Mouse (Mus musculus): ENCODE measurements around the gene Rbl1. TPM values are rescaled to one million over a fixed set of nuclear protein-coding genes. Genes with fewer than 3 reads are reported as not detected.
"Not testable (repeated sequence)": the region's sequence is repeated elsewhere in the genome, so short reads cannot be mapped to it uniquely, and the experiment has no call there.

The Rbl1 gene
- total RNA-seq, 2 experiments from 2014 or later: 1.2 to 2.1 TPM

DNA sequence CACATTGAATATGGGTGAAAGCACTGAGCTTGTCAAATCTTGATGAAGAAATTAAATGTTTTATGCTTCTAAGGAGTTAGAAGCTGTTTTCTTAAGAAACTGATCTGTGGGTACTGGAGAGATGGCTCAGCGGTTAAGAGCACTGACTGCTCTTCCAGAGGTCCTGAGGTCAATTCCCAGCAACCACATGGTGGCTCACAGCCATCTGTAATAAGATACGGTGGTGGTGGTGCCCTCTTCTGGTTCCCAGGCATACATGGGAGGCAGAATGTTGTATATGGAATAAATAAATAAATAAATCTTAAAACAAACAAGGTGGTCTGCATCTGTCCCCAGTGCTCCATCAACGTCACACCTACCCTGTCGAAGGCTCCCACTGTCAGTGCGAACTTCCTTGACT lies 29.9 kb downstream of the Rbl1 start:
- DNase-seq (ENCODE audit: low spot score in 2 of 2): no peak
- intact Hi-C loops (cut with DNase I): no loop called here

DNA sequence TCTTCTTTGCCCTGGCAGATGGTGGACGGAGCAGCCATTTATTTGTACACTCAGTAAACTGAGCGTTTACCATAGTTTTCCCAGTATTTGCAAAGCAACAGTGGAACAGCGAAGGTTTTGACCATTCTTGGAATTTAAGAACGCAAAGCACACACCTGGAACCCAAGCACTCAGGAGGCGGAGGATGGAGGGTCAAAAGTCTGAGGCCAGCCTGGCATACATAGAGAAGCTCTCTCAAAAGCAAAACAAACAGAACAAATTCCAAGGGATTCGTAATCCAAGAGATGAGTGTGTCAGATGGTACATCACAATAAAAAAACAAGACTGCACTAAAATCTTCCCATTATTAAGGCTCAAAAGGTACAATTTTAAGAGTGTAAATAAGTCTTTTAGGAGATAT lies 30.8 kb downstream of the Rbl1 start:
- intact Hi-C loops (cut with DNase I): no loop called here
- DNase-seq (ENCODE audit: low spot score in 2 of 2): no peak

DNA sequence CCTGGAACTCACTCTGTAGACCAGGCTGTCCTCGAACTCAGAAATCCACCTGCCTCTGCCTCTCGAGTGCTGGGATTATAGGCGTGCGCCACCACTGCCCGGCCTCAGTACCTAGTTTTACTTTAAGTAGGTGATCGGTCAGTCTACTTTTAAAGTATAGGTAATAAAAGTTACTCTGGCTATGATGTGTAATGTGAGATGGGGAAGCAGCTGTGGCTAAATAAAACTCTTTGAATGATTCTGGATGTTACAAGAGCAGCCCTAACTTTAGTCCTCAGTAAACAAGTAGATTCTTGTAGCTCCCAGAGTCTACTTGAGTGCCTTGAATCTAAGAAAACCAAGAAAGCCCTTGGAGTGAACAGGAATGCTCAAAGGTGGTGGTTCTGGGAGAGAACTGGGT lies 31.4 kb downstream of the Rbl1 start:
- DNase-seq (ENCODE audit: low spot score in 2 of 2): no peak
- intact Hi-C loops (cut with DNase I): no loop called here

DNA sequence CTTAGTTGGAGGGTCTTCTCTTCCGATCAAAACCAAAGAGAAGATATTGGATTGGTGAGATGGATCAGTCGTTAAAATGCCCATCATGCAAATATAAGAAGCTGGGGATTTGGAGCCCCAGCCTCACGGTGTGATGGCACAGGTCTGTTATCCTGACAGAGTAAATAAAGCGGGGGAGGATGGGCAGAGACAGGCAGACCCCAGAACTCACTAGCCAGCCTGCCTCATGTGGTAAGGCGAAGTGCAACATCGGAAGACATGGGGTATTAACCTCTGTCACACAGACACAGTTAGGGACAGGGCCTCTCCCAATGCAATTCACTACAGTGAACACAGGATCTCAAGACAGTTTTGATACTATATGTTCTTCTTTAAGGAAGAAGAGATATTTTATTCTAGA lies 33.7 kb downstream of the Rbl1 start:
- intact Hi-C loops (cut with DNase I): no loop called here
- no peak for DNase-seq (ENCODE audit: low spot score in 2 of 2)

DNA sequence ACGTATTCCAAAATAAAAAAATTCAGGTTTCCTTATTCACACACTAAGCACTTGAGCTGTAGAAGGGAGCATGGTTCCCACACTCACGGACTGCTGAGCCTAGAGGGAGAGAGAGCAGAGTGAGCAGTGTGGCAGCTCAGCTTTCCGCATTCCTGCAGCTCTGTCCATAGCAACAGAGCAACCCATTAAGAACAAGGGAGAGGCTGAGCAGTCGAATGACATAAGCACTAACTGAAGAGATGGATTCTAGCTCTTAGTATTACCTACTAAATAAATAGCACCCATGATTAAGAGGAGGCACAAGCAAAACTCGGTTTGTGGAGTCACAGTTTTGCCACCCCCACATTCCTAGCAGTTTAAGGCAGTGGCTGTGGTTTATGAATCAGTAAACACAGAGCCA lies 34.2 kb downstream of the Rbl1 start:
- intact Hi-C loops (cut with DNase I): no loop called here
- DNase-seq (ENCODE audit: low spot score in 2 of 2): no peak

DNA sequence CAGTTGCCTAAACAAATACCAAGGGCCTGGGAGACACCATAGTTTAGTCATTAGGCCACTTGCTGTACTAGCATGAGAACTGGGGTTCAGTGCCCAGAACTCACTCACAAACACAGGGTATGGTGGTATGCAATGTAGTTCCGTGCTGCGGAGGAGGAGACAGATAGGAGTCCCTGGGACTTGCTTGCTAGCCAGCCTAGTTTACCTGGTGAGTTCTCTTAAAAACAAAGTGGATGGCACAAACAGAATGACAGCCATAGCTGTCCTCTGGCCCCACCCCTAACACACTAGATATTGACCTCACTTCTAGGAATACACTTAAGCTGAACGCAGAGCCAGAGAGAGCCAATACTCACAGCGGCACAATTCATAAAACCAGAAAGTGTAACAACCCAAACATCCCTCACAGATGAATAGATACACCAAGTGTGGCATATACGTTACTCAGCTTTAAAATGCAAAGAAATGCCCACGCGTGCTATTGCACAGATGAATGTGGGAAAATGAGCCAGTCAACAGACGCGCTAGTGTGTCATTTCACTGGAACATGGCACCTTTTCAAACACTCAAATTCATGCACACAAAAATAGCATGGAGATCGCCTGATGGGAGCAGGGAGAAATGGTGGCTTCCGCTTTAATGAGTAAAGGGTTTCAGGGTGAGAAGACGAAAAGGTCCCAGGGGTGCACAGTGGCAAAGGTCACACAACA lies 37.8 kb downstream of the Rbl1 start:
- intact Hi-C loops (cut with DNase I): no loop called here
- DNase-seq (ENCODE audit: low spot score in 2 of 2): peak; percentile 7 to 9

DNA sequence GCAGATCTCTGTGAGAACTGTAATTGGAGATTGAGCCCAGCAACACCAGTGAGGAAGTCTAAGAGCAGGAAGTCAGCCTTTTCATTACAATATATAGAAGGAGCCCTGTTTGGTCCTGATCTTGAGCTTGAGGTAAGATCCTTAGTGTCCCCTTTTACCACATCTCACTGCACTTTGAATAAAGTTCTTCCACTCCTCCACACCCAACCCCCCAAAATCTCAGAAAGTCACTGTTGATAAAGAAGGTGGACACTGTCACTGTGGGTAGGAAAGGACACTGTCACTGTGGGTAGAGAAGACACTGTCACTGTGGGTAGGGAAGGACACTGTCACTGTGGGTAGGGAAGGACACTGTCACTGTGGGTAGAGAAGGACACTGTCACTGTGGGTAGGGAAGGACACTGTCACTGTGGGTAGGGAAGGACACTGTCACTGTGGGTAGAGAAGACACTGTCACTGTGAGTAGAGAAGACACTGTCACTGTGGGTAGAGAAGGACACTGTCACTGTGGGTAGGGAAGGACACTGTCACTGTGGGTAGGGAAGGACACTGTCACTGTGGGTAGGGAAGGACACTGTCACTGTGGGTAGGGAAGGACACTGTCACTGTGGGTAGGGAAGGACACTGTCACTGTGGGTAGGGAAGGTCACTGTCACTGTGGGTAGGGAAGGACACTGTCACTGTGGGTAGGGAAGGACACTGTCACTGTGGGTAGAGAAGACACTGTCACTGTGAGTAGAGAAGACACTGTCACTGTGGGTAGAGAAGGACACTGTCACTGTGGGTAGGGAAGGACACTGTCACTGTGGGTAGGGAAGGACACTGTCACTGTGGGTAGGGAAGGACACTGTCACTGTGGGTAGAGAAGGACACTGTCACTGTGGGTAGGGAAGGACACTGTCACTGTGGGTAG lies 38.8 kb downstream of the Rbl1 start:
- intact Hi-C loops (cut with DNase I); DNase-seq (ENCODE audit: low spot score in 2 of 2): not testable (repeated sequence)

DNA sequence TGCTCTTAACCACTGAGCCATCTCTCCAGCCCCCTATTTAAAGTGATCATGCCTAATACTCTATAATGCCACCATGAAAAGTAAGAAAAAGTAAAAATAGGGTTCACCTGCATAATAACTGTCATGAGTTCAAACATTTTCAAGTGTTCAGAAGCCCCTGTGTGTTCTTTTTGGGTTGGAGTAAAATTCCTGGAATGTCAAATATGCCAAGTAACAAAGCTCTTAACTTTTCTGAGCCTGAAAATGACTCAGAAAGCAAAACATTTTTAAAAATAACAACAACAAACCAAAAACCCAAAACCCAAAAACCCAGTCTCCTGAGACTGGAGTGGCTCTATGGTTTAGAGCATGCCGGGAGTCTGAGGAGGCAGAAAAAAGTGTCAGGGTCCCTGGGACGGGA lies 40.2 kb downstream of the Rbl1 start:
- intact Hi-C loops (cut with DNase I): no loop called here
- DNase-seq (ENCODE audit: low spot score in 2 of 2): no peak

DNA sequence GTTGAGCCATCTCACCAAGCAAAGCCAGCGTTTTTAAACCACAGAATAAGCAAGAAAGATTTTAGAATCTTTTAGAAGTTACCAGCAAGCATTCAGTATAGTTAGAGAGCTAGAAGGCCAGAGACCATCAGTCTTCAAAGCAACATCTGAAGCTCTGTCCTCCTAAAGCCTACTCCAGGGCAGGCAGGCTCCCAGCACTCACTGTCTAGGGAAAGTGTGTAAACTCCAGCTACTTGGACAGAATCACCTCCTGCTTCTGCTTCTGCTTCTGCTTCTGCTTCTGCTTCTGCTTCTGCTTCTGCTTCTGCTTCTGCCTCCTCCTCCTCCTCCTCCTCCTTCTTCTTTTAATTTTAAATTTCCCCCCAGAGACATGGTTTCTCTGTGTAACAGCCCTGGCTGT lies 48.3 kb downstream of the Rbl1 start:
- no peak for DNase-seq (ENCODE audit: low spot score in 2 of 2)
- intact Hi-C loops (cut with DNase I): no loop called here

DNA sequence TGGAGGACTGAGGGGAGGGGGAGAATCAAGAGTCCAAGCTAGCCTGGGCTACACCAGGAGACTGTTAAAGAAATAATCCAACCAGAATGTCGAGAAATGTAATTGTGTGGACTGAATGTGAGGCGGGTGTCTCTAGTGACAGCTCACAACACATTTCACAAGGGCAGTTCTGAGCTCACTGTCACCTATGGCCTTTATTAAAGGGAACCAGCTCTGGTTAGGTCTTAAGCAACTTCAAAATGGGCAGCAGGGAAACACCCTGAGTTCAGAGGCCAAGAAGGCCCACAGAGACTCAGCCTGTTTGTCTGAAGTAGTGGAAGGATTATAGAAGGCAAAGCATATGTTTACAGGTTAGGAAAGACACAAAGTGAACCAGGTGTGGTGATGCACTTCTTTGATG lies 51.1 kb downstream of the Rbl1 start:
- DNase-seq (ENCODE audit: low spot score in 2 of 2): no peak
- intact Hi-C loops (cut with DNase I): no loop called here

DNA sequence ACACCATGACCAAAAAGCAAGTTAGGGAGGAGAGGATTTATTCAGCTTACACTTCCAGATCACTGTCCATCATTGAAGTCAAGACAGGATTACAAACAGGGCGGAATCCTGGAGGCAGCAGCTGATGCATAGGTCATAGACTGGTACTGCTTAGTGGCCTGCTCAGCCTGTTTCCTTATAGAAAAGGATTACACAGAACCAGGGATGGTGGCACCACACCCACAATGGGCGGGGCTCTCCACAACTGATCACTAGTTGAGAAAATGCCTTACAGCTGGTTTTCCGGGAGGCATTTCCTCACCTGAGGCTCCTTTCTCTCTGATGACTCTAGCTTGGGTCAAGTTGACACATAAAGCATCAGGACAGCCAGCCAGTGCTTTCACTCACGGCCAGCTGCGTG lies 55.9 kb downstream of the Rbl1 start:
- intact Hi-C loops (cut with DNase I): no loop called here
- DNase-seq (ENCODE audit: low spot score in 2 of 2): no peak

DNA sequence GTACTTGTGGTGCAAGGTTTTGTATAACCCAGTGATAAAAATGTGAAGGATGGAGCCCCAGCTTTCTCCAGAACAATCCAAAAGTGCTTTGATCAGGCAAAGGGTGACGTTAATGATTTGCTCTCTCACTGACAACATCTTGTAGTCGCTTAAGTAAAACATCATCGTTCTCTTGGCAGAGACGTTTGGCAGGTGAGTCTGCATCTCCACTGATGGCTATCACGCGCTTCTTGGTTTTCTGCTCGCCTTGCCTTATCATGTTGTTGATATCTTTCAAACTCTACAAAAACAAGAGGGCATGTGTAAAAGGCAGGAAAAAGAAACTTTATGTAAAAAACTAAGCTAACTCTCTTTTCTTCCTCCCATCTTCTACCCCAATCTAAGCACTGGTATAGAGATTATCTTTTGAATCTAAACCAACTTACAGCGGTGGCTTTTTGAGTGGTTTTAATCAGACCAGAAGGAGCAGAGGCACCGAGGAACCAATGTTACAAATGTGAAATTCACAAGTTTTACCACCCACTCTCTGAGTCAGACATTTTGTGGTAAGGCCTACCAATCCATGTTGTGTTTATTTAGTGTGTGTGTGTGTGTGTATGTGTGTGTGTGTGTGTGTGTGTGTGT lies 56.8 kb downstream of the Rbl1 start:
- no peak for DNase-seq (ENCODE audit: low spot score in 2 of 2)
- intact Hi-C loops (cut with DNase I): no loop called here

DNA sequence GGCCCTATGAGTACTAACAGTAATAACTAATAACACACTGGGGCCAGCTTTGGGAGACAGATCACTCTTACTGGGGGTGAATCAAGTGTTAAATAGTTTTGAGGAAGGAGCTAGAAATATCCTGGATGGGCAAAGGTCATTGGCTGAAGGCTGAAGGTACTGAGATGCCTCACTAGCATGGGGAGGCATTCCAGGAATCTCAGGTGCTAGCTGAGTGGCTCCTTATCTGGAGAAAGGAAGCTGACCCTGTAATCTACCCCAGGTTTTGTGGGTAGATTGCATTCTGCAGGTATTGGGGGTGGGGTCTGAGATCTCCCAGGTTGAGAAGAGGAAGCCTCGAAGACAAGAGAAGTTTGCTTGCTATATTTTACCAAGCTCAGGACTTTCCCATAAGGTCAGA lies 59.2 kb downstream of the Rbl1 start:
- intact Hi-C loops (cut with DNase I): no loop called here

DNA sequence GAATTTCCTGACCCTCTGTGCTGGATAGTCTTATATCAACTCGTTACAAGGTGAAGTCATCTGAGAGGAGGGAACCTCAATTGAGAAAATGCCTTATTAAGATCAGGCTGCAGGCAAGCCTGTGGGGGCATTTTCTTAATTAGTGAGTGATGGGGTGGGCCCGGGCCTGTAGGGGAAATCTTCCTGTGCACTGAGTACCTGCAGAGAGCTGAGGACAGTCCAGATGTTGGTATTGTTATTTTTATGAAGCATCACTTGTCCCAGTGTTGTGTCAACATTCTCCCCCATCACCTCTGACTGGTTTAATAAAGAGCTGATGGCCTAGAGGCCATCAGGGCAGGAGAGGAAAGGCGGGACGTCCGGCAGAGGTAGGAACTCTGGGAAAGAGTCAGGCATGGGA lies 60.2 kb downstream of the Rbl1 start:
- intact Hi-C loops (cut with DNase I): no loop called here
- no peak for DNase-seq (ENCODE audit: low spot score in 2 of 2)

More for the DNA sequence above, 59.2 kb downstream of the Rbl1 start:
- no peak for DNase-seq (ENCODE audit: low spot score in 2 of 2)

DNA sequence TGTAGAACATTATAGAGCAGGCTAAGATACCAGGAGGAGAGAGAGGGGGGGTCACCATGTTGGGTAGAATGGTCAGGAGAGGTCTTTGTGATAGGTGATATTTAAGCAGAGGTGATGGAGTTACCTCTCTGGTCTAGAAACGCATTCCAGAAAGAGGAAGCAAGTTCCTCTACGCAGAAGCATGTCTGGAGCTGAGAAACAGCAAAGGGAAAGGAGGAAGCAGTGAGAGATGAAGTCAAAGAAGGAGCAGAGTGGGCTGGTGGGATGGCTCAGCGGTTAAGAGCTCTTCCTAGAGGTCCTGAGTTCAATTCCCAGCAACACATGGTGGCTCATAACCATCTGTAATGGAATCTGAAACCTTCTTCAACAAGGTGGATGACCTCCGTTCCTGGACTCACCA lies 62.4 kb downstream of the Rbl1 start:
- DNase-seq (ENCODE audit: low spot score in 2 of 2): no peak
- intact Hi-C loops (cut with DNase I): no loop called here

DNA sequence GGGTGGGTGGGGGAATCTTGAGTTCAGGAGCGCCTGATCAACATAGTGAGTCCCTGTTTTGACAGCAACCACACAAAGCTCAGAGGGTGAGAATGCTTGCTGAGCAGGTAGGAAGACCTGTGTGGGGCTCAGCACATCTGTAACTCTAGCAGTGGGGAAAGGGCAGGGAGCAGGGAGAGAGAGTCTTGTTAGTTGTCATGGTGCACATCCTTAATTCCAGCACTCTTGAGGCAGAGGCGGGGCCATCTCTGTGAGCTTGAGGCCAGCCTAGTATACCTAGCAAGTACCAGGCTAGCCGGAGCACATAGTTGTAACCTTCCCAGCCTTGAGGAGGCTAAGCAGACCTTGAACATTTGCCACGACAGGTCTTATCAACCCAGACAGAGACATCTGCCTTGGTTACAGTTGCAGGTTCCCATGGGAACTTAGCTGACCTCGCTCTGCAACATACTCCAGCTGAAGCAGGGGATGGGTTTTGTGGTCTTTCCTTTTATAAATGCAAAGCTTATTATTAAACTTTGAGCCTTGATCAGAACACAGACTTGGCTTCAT lies 65.0 kb downstream of the Rbl1 start:
- no peak for DNase-seq (ENCODE audit: low spot score in 2 of 2)
- intact Hi-C loops (cut with DNase I): no loop called here

DNA sequence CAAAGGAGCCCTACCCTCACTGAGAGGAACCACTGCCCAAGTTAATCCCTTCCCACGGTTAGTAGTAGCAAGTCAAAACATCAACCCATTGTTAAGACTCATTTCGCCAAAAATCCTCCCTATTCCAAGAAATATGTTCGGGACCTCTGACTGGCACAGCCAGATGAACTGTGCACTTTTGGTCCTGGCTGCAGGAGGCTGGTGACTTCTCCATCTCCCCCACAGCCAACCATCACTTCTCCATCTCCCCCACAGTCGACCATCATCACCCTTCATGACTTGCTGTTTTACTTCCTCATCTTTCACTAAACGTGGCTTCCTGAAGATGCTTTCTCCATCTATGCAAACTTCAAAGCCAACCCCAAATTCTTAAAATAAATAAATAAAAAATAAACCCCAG lies 65.5 kb downstream of the Rbl1 start:
- no peak for DNase-seq (ENCODE audit: low spot score in 2 of 2)
- intact Hi-C loops (cut with DNase I): no loop called here

DNA sequence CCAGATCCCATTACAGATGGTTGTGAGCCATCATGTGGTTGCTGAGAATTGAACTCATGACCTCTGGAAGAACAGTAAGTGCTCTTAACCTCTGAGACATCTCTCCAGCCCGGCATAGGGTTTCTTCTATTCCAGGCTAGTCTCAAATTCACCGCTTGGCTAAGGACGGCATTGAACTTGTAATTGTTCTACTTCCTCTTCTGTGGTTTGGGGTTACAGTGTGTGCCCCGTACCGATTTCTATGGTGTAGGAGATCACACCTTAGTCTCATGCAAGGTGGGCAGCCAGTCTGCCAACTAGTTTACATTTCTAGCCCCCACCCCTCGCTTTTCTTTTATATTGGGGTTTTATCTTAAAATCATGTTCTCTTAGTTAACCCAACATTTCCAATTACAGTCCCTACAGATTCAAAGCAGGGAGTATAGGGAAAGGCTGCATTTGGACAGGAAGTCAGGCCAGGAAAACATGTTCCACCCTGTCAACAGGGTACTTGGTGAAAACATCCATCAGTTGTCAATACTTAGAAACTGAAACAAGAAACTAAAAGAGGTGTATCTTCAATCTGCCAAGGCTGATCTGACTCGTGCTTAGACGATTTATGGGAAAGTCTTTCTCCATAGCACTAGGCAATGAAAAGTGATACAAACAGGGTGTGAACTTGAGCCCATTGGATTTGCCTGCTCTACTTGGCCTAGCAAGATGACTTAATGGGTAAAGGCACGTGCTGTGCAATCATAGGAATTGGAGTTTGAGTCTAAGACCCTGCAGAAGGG lies 66.2 kb downstream of the Rbl1 start:
- no peak for DNase-seq (ENCODE audit: low spot score in 2 of 2)
- intact Hi-C loops (cut with DNase I): no loop called here

DNA sequence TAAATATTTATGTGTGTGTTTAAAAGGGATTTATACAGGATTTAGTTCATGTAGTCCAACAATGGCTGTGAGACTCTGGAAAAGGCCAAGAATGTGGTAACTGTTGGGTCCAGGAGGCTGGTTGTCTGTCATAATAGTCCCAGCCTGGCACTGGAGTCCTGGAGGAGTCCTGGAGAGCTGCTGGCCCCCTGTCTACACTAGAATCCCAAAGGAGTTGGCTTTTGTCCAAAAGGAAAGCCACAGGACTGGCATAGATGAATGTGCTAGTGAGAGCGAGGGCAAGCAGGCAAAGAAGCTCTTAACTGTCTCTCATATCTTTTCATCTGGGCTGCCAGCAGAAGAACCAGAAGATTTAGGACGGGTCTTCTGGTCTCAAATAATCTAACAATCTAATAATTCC lies 67.7 kb downstream of the Rbl1 start:
- DNase-seq (ENCODE audit: low spot score in 2 of 2): no peak
- intact Hi-C loops (cut with DNase I): no loop called here

DNA sequence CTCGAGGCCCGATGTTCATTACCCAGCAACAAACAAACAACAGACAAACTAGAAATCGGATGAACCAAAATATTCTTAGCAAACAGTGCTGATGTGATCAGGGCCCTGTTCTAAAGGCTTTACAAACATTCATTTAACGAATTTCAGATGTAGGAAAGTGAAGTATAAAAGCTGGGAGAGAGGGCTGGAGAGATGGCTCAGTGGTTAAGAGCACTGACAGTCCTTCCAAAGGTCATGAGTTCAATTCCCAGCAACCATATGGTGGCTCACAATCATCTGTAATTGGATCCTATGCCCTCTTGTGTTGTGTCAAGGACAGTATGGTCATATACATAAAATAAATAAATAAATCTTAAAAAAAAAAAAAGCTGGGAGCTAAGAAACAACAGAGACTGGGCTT lies 68.2 kb downstream of the Rbl1 start:
- DNase-seq (ENCODE audit: low spot score in 2 of 2): no peak
- intact Hi-C loops (cut with DNase I): no loop called here
